Mouse (Mus musculus): Measurements from ENCODE around the gene Gas6. TPM values are rescaled to one million over a fixed set of nuclear protein-coding genes. Genes with fewer than 3 reads are reported as not detected.
A peak's percentile ranks its signal among the peaks of the same experiment; 100 is the strongest.

Gene Gas6
- total RNA-seq, 1 experiment from 2014 or later, result 166 TPM

- DNase-seq, result peak; percentile 99
Observed at GRCm38 (mm10) chr8:13506849-13507248, 12.6 kb upstream of the Gas6 start.

- DNase-seq, result no peak
Observed at GRCm38 (mm10) chr8:13504894-13505674, 10.8 kb upstream of the Gas6 start.

- DNase-seq, result peak; percentile 45
Observed at GRCm38 (mm10) chr8:13503936-13504606, 9.8 kb upstream of the Gas6 start.

- no peak for DNase-seq
Observed at GRCm38 (mm10) chr8:13501221-13501620, 6.9 kb upstream of the Gas6 start.

- peak; percentile 34 for DNase-seq
Observed at GRCm38 (mm10) chr8:13493011-13493410, 1.3 kb downstream of the Gas6 start.

GRCm38 (mm10) chr8:13492198-13492995 is 1.9 kb downstream of the Gas6 start:
- DNase-seq, result peak; percentile 46

- no peak for DNase-seq
Observed at GRCm38 (mm10) chr8:13491491-13492010, 2.7 kb downstream of the Gas6 start.

- no peak for DNase-seq
Observed at GRCm38 (mm10) chr8:13489986-13490910, 4.0 kb downstream of the Gas6 start.

- DNase-seq, result no peak
Observed at GRCm38 (mm10) chr8:13489351-13489750, 4.9 kb downstream of the Gas6 start.

GRCm38 (mm10) chr8:13483191-13483590 is 11.1 kb downstream of the Gas6 start:
- DNase-seq, result no peak

GRCm38 (mm10) chr8:13482101-13482801 is 12.0 kb downstream of the Gas6 start:
- DNase-seq, result peak; percentile 37

- peak; percentile 47 for DNase-seq
Observed at GRCm38 (mm10) chr8:13481596-13481995, 12.7 kb downstream of the Gas6 start.

- DNase-seq, result peak; percentile 28
Observed at GRCm38 (mm10) chr8:13481089-13481554, 13.2 kb downstream of the Gas6 start.

- DNase-seq, result no peak
Observed at GRCm38 (mm10) chr8:13475892-13476291, 18.4 kb downstream of the Gas6 start.

GRCm38 (mm10) chr8:13472284-13472683 is 22.0 kb downstream of the Gas6 start:
- DNase-seq, result peak; percentile 29

GRCm38 (mm10) chr8:13471484-13471883 is 22.8 kb downstream of the Gas6 start:
- no peak for DNase-seq

GRCm38 (mm10) chr8:13468737-13469136 is 25.6 kb downstream of the Gas6 start:
- DNase-seq, result no peak

GRCm38 (mm10) chr8:13466989-13467388 is 27.3 kb downstream of the Gas6 start:
- no peak for DNase-seq

- DNase-seq, result no peak
Observed at GRCm38 (mm10) chr8:13465324-13465723, 29.0 kb downstream of the Gas6 start.

- peak; percentile 75 for DNase-seq
Observed at GRCm38 (mm10) chr8:13462392-13462791, 31.9 kb downstream of the Gas6 start.

- DNase-seq, result peak; percentile 83
Observed at GRCm38 (mm10) chr8:13461843-13462242, 32.4 kb downstream of the Gas6 start.

Measured in adrenal gland, postnatal 25 days (tissue).